Mouse (Mus musculus): ENCODE measurements around the gene Flcn.
"Not testable (repeated sequence)": the region's sequence is repeated elsewhere in the genome, so short reads cannot be mapped to it uniquely, and the experiment has no call there.

Gene Flcn

DNA sequence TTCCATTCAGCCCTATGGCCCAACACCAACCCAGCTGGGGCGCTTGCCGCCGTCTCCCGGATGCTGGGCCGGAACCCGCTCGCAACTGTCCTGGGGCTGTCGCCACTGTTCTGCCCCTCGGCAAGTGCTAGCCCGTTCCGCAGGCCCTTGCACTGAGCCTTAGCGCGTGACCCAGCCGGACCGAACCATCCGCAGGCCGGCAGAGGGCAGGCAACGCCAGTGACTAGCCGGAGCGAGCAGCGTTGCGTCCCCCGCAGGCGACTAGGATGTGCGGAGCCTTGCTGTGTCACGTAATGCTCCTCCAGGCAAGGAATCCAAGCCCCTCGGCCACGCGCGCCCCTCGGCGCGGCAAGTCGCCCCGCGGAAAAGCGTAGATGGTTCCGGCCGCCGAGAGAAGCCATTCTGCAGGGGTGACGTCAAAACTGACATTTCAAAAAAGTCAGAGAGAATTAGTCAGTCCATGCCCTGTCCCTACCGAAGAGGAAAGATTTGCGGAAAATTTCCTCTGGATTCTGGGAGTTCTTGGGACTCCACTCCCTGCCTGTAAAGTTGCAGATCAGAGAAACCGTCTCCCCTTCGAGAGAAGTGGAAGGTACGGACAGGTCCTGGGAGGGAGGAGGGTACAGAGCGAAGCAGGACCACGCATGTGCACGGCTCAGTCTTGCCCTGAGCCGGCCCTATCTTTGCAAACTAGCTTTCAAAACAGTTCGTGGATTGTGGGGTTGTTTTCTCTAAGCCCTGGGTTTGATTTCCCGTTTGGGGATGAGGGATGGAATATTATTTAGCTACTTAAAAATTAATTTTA, at the start of gene Flcn:
Gene Flcn (minus strand): TSS at position 347 of the 805 bp plus-strand sequence.
- DNase-seq (ENCODE audit: low read depth in 1 of 2, low spot score in 2 of 2) = peak; percentile 68 to 86

DNA sequence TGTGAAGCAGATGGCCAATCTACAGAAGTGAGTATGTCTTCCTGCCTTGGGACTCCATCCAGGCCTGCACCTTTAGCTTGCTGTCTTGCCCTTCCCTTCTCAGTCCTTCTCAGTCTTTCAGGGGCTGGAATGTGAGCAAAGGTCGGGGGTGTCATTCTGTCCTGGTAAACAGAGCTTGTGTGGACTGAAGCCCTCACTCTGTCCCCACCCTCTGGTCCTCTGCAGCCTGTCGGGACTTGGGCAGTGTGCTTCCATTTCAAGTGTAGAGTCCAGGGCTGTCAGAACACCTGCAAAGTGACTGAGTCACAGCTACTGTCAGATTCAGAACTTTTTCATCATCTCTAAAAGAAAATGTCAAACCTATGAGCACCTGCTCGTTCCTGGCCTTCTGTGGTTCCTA, 43.0 kb upstream of the Flcn start:
- DNase-seq (ENCODE audit: low read depth in 1 of 2, low spot score in 2 of 2) = no peak

DNA sequence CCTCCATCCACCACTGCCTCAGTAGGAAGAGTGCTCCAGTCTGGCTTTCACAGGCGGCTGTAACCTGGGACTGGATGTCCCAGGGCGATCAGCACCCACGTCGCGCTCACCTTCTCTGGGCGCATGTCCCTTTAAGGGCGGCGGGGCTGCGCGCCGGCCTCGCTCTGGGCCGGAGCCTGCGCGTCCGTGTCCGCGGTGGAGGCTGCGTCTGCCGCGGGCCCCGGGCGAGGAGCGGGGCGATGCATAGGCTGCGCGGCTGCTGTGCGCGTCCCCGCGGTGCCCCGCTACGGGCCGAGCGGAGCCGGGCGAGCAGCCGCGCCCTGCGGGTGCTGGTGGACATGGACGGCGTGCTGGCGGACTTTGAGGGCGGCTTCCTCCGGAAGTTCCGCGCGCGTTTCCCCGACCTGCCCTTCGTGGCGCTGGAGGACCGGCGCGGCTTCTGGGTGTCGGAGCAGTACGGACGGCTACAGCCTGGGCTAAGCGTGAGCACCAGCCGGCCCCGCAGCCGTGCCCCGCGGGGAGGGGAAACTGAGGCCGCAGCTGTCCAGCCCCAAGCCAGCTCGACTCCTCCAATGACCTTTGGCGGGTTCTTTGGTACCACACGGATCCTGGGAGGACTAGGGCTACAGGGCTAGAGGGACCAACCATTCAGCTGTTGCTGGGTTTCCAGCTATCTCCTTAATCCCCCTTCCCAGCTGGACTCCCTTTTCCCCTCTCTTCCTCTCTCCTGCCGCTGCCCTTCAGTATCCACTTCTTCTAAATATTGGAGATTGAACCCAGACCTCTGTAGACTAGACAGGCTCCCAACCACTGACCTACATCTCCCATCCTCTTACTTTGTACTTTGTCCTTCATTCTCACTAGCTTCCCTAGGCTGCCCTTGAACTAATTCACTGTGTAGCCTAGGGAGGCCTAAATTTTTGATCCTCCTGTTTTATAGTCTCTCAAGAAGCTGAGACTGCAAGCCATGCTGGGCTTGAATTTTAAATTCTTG, 38.4 kb upstream of the Flcn start:
- peak; percentile 12 to 36 for DNase-seq (ENCODE audit: low read depth in 1 of 2, low spot score in 2 of 2)

DNA sequence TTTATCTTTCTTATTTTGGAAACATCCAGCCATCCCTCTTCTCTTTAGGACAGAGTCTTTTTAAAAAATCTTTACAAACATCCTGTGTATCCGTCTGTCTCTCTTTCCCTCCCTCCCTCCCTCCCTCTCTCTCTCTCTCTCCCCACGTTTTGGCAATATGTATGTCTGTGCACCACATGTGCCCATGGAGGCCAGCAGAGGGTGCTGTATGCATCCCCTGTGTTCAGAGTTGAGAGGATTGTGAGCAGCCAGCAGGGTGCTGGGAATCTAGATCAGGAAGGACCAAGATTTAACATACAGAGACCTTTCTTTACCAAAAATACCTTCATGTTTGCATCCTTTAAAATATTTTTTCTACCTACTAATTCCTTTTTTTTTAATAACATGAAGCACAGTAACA, 37.3 kb upstream of the Flcn start:
- DNase-seq (ENCODE audit: low read depth in 1 of 2, low spot score in 2 of 2) = no peak

DNA sequence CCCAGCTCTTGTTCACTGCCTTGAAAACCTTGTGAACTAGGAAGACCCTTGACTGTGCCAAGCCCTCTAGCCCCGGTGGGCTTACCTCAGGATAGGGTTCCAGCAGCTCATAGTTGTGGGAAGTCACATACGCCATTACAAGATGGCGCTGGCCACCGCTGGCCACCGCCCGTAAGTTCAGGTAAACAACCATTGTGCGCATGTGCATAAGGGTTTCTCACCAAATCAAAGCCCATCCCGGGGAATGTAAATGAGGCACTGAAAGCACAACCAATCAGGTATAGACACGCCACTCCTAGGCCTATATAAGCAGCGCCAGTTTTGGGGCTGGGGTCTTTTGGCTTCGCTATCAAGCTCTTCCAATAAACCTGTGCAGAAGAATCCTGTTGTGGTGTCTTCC, 36.5 kb upstream of the Flcn start:
- DNase-seq (ENCODE audit: low read depth in 1 of 2, low spot score in 2 of 2) = no peak

DNA sequence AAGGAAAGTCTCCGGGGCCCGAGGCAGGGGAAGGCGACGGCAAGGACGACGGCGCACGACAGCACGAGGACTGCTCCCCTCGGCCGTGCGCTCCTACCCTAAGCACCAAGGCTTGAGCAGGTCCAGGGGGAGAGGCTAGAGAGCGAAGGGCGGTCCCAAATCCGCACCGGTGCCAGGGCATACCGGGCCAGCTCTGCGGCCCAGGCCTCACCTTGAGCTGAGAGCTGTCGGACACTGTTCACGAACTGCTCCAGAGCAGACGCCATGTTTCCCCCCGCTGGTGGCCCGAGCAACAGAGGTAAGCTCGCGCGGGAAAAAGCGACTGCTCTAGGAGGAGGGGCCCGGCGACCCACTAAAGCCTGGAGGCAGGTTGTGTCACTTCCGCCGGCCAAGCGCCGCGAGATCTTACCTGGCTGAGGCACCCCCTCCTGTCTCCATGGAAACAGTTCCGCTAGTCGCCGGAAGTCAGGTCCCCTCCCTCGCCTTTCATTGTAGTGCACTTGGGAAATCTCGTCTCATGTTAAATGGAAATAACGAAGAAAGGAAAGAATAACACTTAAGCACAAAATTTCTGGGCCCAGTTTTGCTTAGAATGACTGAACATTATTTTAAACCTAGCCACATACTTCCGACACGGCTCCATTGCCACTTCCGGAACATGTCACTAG, 29.8 kb upstream of the Flcn start, which contains the start of gene Cops3:
Gene Cops3 (minus strand): TSS at position 380 of the 668 bp plus-strand sequence.
- peak; percentile 80 to 85 for DNase-seq (ENCODE audit: low read depth in 1 of 2, low spot score in 2 of 2)

DNA sequence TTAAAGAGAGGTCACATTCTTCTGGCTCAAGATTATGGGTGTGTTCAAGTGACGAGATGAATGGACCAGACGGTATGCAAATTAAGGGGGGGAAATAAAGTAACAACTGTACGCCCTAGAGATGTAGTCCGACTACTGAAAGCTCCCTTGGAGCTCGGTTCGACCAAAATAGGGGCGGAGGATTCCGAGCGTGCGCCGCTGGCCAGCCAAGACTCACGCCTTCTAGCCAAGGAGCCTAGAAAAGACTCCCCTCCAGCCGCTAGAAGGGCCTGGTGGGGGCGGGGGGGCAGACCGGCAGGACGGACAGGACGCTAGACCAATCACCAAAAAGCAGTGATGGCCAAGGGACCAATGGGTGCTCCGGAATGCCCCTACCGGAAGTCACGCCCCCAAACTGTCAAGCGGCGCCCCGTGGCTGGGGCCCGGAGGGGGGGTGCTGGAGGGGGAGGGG, 29.2 kb upstream of the Flcn start, which contains the start of gene Nt5m:
Gene Nt5m (plus strand): TSS at position 440 of the 451 bp plus-strand sequence.
- DNase-seq (ENCODE audit: low read depth in 1 of 2, low spot score in 2 of 2) = peak; percentile 73 to 85

DNA sequence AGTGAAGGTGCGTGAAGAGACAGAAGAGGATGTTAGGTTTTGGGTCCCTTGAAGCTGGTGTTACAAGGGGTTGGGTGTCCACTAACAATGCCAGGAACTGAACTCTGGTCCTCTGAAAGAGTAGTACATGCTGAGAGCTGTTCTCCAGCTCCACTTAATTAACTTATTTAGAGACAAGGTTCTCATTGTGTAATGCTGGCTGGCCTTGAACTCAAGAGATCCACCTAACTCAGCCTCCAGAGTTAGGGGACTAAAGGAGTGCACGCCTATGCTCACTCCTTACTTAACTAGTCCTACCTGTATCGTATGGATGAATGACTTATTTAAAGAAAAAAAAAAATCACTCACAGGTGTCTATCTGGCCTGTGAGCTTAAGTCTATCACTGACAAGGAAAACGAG, 28.6 kb upstream of the Flcn start:
- DNase-seq (ENCODE audit: low read depth in 1 of 2, low spot score in 2 of 2) = no peak

DNA sequence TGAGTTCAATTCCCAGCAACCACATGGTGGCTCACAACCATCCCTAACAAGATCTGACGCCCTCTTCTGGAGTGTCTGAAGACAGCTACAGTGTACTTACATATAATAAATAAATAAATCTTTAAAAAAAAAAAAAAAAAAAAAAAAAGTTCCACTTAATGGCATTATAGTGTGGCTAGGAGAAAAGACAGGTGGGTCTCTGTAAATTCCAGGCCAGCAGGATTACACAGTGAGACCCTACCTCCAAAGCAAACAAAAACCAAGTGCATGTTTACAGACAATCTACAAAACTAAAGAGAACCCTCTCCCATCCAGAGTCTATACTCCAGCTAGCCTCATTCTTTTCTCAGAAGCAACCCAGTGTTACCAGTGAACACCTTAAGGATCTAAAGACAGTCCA, 28.0 kb upstream of the Flcn start:
- not testable (repeated sequence) for DNase-seq (ENCODE audit: low read depth in 1 of 2, low spot score in 2 of 2)

DNA sequence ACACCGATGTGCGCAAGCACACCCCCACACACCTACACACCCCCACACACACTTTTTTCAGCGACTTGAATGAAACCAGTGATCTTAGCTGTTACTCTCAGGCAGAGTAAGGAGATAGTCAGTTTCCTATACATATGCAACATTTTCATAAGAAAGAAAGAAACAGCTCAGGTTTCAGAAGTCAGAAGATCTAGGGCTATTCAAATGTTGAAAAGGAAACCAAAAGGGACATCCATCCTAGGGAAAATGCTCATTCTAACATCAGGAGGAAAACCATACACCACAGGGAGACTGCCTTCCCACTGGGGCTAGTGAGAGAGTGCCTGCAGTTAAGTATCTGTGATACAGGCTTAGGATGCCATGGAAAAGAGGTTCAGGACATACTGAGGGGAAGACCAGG, 11.8 kb upstream of the Flcn start:
- no peak for DNase-seq (ENCODE audit: low read depth in 1 of 2, low spot score in 2 of 2)

DNA sequence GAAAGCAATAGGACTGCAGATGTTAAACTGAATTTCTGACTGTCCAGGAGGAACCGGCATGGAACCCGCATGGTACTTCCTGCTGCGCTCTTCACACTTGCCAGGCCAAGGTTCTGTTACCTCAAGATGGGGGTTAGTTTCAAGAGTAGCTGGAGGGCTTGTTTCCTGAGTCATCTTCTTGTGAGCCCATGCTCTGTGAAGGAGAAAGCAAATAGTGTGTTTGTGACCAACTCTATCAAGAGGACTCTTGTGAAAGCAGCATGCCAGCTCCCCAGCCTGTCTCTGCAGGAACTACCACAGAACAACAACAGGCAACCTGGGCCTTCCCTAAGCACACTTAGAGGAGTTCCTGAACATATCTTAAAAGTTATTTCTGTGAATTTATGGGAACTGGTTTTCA, 8.1 kb upstream of the Flcn start:
- DNase-seq (ENCODE audit: low read depth in 1 of 2, low spot score in 2 of 2) = no peak

DNA sequence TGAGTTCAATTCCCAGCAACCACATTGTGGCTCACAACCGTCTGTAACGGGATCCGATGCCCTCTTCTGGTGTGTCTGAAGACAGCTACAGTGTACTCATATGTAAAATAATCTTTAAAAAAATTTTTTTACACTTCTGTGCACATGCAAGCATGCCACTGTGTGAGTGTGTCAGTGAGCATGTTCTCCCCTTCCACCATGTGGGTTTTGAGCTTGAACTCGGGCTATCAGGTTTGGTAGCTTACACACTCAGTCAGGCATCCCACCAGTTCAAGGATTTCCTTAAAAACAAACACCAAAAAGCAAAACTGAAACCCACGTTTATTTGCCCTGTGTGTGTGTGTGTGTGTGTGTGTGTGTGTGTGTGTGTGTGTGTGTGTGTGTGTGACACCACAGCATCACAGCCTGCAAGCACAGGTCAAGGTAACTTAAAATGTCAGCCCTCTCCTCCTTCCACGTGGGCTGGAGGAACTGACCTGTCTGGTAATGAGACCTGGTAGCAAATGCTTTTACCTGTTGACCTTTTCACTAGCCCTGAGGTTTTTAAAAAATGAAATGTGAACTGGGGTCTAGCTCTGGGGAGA, 5.8 kb upstream of the Flcn start:
- DNase-seq (ENCODE audit: low read depth in 1 of 2, low spot score in 2 of 2) = no peak

DNA sequence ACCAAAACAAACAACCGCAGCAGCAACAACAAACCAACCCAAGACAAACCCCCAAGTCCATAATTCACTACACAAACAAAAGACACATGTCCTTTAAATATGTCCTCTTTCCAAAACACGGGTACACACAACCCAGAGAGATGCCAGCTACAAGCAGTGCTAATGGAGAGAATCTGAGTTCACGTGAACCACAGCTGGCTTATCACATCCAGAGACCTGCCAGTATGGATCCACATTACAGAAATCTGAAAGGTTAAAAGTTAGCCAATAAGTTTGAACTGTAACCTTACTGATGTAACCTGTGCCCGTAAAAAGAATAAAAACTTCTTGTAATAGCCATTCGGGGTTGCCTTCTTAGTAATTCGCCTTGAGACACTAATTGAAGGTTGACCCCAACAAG, 5.1 kb upstream of the Flcn start:
- no peak for DNase-seq (ENCODE audit: low read depth in 1 of 2, low spot score in 2 of 2)

DNA sequence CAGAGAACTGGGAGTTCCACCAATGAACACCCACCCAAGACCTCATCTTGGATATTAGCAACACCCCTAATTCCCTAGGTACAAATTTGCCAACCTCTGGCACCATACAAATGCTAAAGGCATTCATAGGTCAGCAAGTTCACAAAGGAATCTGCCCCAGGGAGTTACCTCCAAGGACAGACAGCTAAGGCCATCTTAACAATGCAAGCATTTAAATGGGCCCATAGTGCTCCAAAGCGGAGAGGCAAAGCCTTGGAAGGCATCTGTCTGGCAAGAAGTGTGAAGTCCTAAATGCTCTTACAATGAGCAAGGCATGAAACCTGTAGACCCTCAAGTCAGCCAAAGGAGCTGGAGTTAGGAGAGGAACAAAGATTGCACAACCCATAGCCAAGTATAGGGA, 4.5 kb upstream of the Flcn start:
- no peak for DNase-seq (ENCODE audit: low read depth in 1 of 2, low spot score in 2 of 2)

DNA sequence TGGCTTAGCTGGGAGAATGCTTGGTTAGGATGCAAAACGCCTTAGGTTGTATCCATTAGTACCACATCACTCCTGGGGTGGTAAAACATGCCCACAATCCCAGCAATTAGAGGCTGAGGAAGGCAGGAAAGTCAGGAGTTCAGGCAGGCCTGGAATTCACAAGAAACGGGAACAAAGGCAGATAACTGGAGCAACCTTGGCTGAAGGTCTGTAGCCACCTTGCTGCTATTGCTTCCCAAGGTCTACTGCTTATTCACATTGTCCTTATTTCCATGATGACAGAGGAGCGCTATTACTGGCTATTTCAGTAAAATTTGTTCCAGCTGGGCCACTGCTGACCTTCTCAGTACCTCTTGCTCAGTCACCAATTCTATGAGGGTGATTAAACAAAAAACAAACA, 3.5 kb upstream of the Flcn start:
- no peak for DNase-seq (ENCODE audit: low read depth in 1 of 2, low spot score in 2 of 2)

DNA sequence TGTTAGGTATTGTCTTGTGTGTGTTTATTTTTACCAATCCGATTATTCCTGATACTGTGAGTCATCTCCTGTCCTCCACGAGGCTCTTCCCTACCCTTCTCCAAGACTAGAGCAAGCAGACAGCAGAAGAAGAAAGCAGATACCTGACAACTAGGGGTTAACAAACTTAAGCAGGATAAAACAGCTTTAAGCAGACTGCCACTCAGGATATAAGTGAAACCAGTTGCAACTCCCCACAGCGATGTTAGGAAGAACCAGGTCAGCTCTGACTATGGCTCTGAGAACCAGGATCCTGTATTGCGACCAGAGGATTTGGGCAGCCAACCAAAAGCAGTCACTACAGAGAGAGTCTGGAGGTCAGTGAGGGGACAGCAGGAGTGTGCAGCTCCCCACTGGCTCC, 1.4 kb upstream of the Flcn start:
- no peak for DNase-seq (ENCODE audit: low read depth in 1 of 2, low spot score in 2 of 2)

DNA sequence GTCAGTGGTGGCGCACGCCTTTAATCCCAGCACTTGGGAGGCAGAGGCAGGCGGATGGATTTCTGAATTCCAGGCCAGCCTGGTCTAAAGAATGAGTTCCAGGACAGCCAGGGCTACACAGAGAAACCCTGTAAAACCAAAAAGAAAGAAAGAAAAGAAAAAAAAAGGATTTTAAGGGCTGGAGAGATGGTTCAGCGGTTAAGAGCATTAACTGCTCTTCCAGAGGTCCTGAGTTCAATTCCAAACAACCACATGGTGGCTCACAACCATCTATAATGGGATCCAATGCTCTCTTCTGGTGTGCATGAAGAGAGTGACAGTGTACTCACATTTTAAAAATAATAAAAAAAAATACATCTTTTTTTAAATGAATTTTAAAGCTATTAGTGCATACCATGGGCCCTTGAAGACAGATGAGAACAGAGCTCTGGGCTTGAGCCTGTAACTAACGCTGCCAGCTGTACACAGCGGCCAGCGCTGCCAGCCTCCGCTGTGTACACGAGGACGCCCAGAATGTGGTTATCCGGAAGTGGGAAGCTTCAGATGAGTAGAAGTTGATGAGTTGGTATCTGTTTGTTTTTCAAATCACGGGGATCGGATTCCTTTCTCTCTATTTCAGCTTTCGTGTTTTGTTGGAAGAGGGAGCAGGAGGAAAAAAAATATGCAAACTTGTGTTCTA, 803 bp upstream of the Flcn start:
- DNase-seq (ENCODE audit: low read depth in 1 of 2, low spot score in 2 of 2) = no peak

DNA sequence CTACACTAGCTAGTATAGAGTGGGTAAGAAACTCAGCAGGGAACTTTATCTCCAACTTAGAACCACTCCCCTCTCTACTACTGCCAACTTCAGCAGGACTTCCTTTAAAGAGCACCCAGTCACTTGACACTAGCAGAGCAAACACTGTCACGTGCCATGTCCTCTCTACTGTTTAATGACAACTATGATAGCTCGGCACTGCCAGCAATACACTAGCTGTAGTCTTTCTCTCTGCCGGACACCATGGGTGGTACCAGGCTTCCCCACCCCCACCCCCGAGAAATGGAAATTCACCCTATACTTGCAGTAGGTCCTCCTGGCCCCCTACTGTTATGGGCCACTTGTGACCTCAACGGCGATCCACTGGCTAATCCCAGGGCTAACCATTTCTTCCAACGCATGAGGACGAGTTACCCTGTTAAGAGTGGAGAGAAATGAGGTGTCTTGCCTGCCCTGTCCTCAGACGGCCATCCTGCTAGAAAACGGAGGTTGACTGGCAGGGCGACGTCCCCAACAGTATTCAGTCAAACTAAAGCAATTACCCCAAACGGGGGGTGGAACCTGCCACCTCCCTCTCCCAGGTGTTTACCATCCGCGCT, 646 bp downstream of the Flcn start:
- no peak for DNase-seq (ENCODE audit: low read depth in 1 of 2, low spot score in 2 of 2)

DNA sequence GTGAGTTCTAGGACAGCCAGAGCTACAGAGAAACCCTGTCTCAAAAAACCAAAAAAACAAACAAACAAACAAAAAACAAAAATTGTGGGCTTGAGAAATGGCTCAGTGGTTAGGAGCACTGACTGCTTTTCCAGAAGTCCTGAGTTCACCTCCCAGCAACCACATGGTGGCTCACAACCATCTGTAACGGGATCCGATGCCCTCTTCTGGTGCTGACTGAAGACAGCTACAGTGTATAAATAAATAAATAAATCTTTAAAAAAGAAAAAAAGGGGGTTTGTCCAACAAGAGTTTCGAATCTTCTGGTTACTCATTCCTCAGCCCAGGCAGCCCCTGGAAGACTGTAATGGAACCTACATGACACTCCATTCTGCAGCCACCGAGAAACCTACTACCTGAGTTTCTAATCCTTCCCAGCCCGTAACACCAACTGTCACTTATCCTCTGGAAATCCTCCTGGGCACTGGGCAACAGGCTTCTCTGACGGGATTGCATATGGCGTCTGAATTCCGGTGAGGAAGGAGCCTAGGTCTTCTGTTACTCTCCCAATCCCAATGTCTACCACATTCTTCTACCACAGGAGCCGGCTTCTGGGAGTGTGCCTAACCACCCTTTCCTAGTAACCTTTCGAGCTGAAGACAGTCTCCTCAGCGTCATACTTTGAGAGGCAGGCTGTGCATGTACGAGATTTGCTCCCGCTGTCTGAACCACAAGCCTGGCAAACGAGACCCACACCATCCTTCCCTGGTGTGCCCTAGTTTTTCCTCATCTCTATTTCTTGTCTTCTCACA, 1.5 kb downstream of the Flcn start:
- DNase-seq (ENCODE audit: low read depth in 1 of 2, low spot score in 2 of 2) = no peak
